Mouse (Mus musculus): ENCODE results near the gene Ppp3ca.

DNA sequence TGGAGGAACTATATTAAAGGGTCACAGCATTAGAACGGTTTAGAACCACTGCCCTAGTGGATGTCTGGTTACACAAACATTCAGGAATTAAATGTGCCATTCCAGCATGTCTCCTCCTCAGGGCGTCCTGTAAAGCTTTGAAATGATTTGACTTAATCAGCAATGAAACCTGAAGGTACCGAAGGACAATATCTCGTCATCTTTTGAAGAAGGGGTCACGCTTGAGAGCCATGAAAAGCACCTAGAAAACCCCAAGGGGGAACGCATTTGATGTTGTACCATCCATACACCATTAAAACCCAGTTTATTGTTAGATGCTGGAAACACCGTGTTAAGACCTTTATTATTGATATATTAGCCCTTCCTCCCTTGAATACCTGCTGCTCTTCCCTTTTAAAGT lies 36.8 kb downstream of the Ppp3ca start:
- TF ChIP-seq CTCF (conservative IDR thresholded peaks at IDR 0.05; ENCODE audit: low read length) (no peak), NANOG (IDR thresholded peaks at IDR 0.05; ENCODE audit: borderline replicate concordance, low read length) (no peak), POU5F1 (IDR thresholded peaks at IDR 0.05; ENCODE audit: borderline replicate concordance, low read length) (no peak)
